Mouse (Mus musculus) lung, postnatal 0 days (tissue): ENCODE data around the gene Unc45a.

ENCODE experiments used
- CTCF ChIP-seq: IDR thresholded peaks from 2 replicates; pipeline ENCODE4 v1.5.1; 2016; ENCODE audit warnings: antibody characterized with exemption, mild to moderate bottlenecking
- EP300 ChIP-seq: IDR thresholded peaks from 2 replicates; pipeline ENCODE4 v1.6.1; 2016; ENCODE audit warnings: antibody characterized with exemption, mild to moderate bottlenecking, control low read depth

DNA sequence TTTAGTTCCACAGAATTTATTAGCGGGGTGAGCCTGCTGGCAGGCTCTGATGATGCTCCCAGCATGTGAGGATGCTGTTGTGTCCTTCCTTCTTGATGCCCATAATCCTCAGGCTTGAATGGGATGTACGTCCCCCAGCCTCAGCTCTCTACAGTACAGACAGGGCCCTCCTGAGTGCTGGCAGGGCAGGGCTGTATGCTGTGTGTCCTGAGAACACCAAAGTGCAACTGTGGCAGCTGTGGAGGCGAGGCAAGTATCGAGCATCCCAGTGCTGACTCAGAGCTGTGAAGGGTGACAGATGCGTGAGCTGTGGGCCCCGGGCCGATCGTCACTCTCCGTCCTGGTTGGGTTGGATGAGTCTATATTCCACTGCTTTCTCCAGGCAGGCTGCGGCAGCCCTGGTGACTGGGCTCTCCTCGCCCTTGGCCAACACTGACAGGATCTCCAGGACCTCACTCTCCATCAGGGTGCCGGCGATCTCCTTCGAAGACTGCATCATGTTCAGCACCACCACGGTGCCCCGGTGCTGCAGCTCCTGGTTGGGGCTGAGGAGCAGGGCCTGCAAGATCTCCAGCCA, 15.4 kb downstream of the Unc45a start:
- TF ChIP-seq EP300 (no peak), CTCF (no peak)
